In the genomic region with DNA sequence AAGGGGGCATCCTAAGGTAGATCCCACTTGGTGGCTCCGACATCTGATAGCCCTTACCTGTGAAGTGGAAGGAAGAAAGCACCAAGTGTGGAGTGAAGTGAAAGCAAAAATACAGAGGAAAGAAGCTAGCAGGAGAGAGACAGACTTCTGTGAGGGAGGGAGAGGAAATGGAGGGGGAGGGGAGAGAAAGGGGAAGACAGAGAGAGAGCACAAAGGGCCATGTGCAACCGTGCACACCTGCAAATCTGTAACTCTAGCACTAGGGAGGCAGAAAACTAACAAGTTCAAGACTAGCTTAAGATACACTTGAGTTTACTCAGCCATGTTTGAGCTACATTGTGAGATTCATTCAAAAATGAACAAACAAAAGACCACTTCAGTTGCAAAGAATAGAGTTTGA, we compare ENCODE assay signal across 23 mouse cellular contexts. TPM values are rescaled to one million over a fixed set of nuclear protein-coding genes. Genes with fewer than 3 reads are reported as not detected.
A peak's percentile ranks its signal among the peaks of the same experiment; 100 is the strongest.
DNase-seq lines count a peak whose midpoint lies in the region; ATAC-seq lines count a peak whose summit lies in the region.
"Had no signal": no experiment of that assay in that cellular context is flagged by ENCODE, and none has a peak within 500 bp of the region (broad histone marks: within the 10 kb centered on the region; RNA-seq: fewer than 3 reads in every experiment).

No protein-coding gene starts in this region.

- 71% methylated on average over 2 of the region's 2 CpGs for WGBS in hindbrain, embryonic 10.5 days
- 54% methylated on average over 2 of the region's 2 CpGs for WGBS in liver, embryonic 11.5 days

- H3K4me3 ChIP-seq in megakaryocyte, embryonic 14.5 days (replicated peaks): peak overlapping the region; percentile 74
- no peak overlapping the region for H3K4me3 ChIP-seq in hindbrain, embryonic 10.5 days
- no peak overlapping the region for H3K4me3 ChIP-seq in liver, embryonic 11.5 days (ENCODE audit: low read depth, low read length)
- H3K4me3 ChIP-seq: embryonic facial prominence, embryonic 15.5 days; forebrain, embryonic 10.5 days; heart, embryonic 12.5 days; left cerebral cortex, adult 2 months; limb, embryonic 10.5 days; liver, embryonic 12.5 days; midbrain, embryonic 10.5 days; neural tube, embryonic 12.5 days had no signal

- no peak overlapping the region for H3K9ac ChIP-seq in liver, embryonic 11.5 days (ENCODE audit: low read depth, low read length)
- H3K9ac ChIP-seq: embryonic facial prominence, embryonic 15.5 days; heart, embryonic 12.5 days; liver, embryonic 12.5 days; neural tube, embryonic 12.5 days had no signal

- no peaks in the 10 kb centered on the region for H3K9me3 ChIP-seq in megakaryocyte, embryonic 14.5 days
- H3K9me3 ChIP-seq in hindbrain, embryonic 10.5 days: no peaks in the 10 kb centered on the region
- no peaks in the 10 kb centered on the region for H3K9me3 ChIP-seq in liver, embryonic 11.5 days (ENCODE audit: control insufficient read depth, low read length)
- H3K9me3 ChIP-seq: embryonic facial prominence, embryonic 15.5 days; forebrain, embryonic 10.5 days; heart, embryonic 12.5 days; limb, embryonic 10.5 days; liver, embryonic 12.5 days; midbrain, embryonic 10.5 days; neural tube, embryonic 12.5 days had no signal

- DNase-seq in CD4-positive helper T cell, adult 2 months (ENCODE audit: low read depth, low spot score): peak; percentile 71
- DNase-seq in T-cell, adult 2 months (ENCODE audit: low spot score): peak; percentile 50
- DNase-seq in thymus, postnatal 10 days (ENCODE audit: low spot score in 2 of 2): peak; percentile 56 to 58
- DNase-seq in urinary bladder, adult 2 months (ENCODE audit: low spot score): no peak
- no peak for DNase-seq in hindbrain, embryonic 10.5 days (ENCODE audit: low spot score)
- no peak for DNase-seq in liver, embryonic 11.5 days (ENCODE audit: low spot score)
- DNase-seq: cerebellum, adult 9-11 months; heart, postnatal 36 days; kidney, adult 2 months; kidney, postnatal 25 days had no signal

- 0 out of 2 replicates have a peak, but pooled peaks cover 5% of the 10 kb centered on the region for H3K4me1 ChIP-seq in megakaryocyte, embryonic 14.5 days
- H3K4me1 ChIP-seq in hindbrain, embryonic 10.5 days (replicated peaks): no peaks in the 10 kb centered on the region
- no peaks in the 10 kb centered on the region for H3K4me1 ChIP-seq in liver, embryonic 11.5 days (replicated peaks; ENCODE audit: control insufficient read depth, insufficient read depth, low read length)
- H3K4me1 ChIP-seq: embryonic facial prominence, embryonic 15.5 days; forebrain, embryonic 10.5 days; heart, embryonic 12.5 days; limb, embryonic 10.5 days; liver, embryonic 12.5 days; midbrain, embryonic 10.5 days; neural tube, embryonic 12.5 days had no signal

- no peak overlapping the region for H3K4me2 ChIP-seq in liver, embryonic 11.5 days
- H3K4me2 ChIP-seq: embryonic facial prominence, embryonic 15.5 days; heart, embryonic 12.5 days; liver, embryonic 12.5 days; neural tube, embryonic 12.5 days had no signal

- no peak overlapping the region for H3K27ac ChIP-seq in hindbrain, embryonic 10.5 days
- no peak overlapping the region for H3K27ac ChIP-seq in liver, embryonic 11.5 days (ENCODE audit: low read depth, low read length)
- H3K27ac ChIP-seq: embryonic facial prominence, embryonic 15.5 days; forebrain, embryonic 10.5 days; left cerebral cortex, adult 2 months; limb, embryonic 10.5 days; liver, embryonic 12.5 days; midbrain, embryonic 10.5 days; neural tube, embryonic 12.5 days; stomach, postnatal 0 days had no signal

- H3K36me3 ChIP-seq in megakaryocyte, embryonic 14.5 days (replicated peaks; ENCODE audit: low read length): peaks cover 8% of the 10 kb centered on the region
- H3K36me3 ChIP-seq in hindbrain, embryonic 10.5 days: no peaks in the 10 kb centered on the region
- H3K36me3 ChIP-seq in liver, embryonic 11.5 days (ENCODE audit: control insufficient read depth, insufficient read depth, low read length): no peaks in the 10 kb centered on the region
- H3K36me3 ChIP-seq: embryonic facial prominence, embryonic 15.5 days; forebrain, embryonic 10.5 days; heart, embryonic 12.5 days; limb, embryonic 10.5 days; liver, embryonic 12.5 days; midbrain, embryonic 10.5 days; neural tube, embryonic 12.5 days had no signal

- no peak for ATAC-seq in liver, embryonic 11.5 days (replicated peaks; ENCODE audit: low FRiP score)
- ATAC-seq: hindbrain, embryonic 16.5 days; liver, embryonic 12.5 days; lung, postnatal 0 days; Patski had no signal

- peaks cover 12% of the 10 kb centered on the region for H3K27me3 ChIP-seq in megakaryocyte, embryonic 14.5 days (replicated peaks)
- no peaks in the 10 kb centered on the region for H3K27me3 ChIP-seq in hindbrain, embryonic 10.5 days (ENCODE audit: insufficient read depth, poor library complexity, severe bottlenecking)
- no peaks in the 10 kb centered on the region for H3K27me3 ChIP-seq in liver, embryonic 11.5 days (replicated peaks; ENCODE audit: control insufficient read depth, insufficient read depth, low read length)
- H3K27me3 ChIP-seq: embryonic facial prominence, embryonic 15.5 days; heart, embryonic 12.5 days; liver, embryonic 12.5 days; neural tube, embryonic 12.5 days had no signal

RNA-seq across cellular contexts. Expression of gene Cd40lg, which starts 16.2 kb away (rescaled TPM):
- polyA plus RNA-seq in megakaryocyte, embryonic 14.5 days (2012; ENCODE audit: insufficient read depth, low replicate concordance): not detected in 2 replicates
- 0.10 and 0.12 TPM in 2 replicates for polyA plus RNA-seq in urinary bladder, adult 2 months (2012; rRNA removed)
- polyA plus RNA-seq in hindbrain, embryonic 10.5 days (2016; fragmentation: Nextera tagmentation; extraction: Ambion mirVana): not detected in 2 replicates
- polyA plus RNA-seq in liver, embryonic 11.5 days (2014; fragmentation: Nextera tagmentation; extraction: Ambion mirVana): not detected in 2 replicates
- polyA plus RNA-seq: embryonic facial prominence, embryonic 15.5 days; forebrain, embryonic 10.5 days; heart, embryonic 12.5 days; limb, embryonic 10.5 days; liver, embryonic 12.5 days; lung, postnatal 0 days; midbrain, embryonic 10.5 days; neural tube, embryonic 12.5 days; Patski; stomach, postnatal 0 days had no signal

Comparison
In these comparisons a context has a peak if more than half of its experiments do, and no peak if none do; other contexts are left out.
1. DNase-seq: peak in CD4-positive helper T cell, adult 2 months (single experiment), T-cell, adult 2 months (single experiment) and thymus, postnatal 10 days (2 of 2); none in urinary bladder, adult 2 months (single experiment), hindbrain, embryonic 10.5 days (single experiment) and liver, embryonic 11.5 days (single experiment).